Mouse (Mus musculus): ENCODE data around the gene Rubcn. TPM values are rescaled to one million over a fixed set of nuclear protein-coding genes. Genes with fewer than 3 reads are reported as not detected.

The Rubcn gene
- polyA plus RNA-seq, 1 experiment from 2014 or later: 20.3 TPM

DNA sequence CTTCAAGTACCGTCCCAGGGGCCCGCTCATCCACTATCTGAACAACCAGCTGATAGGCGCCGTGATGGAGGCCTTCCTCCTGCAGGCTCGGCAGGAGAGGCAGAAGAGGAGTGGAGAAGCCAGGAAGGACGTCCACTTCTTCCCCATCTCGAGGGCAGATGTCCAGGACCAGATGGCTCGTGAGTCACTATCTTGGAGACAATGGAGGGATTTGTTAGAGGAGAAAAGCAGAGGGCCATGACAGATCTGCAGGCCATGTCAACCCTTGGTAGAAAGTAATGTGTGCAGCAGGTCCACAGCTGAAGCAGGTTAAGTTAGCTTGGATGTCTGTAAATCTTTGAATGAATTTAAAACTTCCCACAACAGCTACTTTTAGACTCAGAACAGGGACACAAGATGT is 98.6 kb downstream of the Rubcn start:
- H3K27ac ChIP-seq (replicated peaks; ENCODE audit: low read depth, low read length): no peak overlapping the region
- DNase-seq (ENCODE audit: low spot score): no peak
- no peaks in the 10 kb centered on the region for H3K27me3 ChIP-seq (replicated peaks; ENCODE audit: control insufficient read depth, insufficient read depth, low read length)
- no peaks in the 10 kb centered on the region for H3K9me3 ChIP-seq (ENCODE audit: control insufficient read depth, low read length)
- no peak overlapping the region for H3K9ac ChIP-seq (ENCODE audit: low read depth, low read length)
- H3K36me3 ChIP-seq (ENCODE audit: control insufficient read depth, insufficient read depth, low read length): no peaks in the 10 kb centered on the region
- no peak overlapping the region for H3K4me3 ChIP-seq (ENCODE audit: low read depth, low read length)
- no peak overlapping the region for H3K4me2 ChIP-seq (ENCODE audit: low read depth, low read length)
- H3K4me1 ChIP-seq (ENCODE audit: control insufficient read depth, insufficient read depth, low read length): no peaks in the 10 kb centered on the region
- ATAC-seq (ENCODE audit: low read depth): no peak
- WGBS: 56% methylated on average over 8 of the region's 8 CpGs

DNA sequence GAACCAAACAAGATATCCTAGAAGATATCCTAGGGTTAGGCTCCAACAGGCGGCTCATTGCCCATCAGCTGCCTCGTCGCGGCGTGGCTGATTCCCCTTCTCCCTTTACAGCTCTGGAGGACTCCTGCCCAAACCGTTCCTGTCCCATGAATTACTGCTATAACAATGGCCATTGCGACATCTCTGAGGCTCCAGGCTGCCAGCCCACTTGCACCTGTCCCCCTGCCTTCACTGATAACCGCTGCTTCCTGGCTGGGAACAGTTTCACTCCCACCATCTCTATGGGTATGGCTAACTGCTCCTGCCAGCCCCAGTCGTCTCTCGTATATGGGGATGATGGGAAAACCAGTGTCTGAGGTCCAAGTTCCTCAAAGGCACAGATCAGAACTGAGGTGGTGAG is 100.9 kb downstream of the Rubcn start:
- ATAC-seq (ENCODE audit: low read depth): no peak
- no peak for DNase-seq (ENCODE audit: low spot score)
- no peak overlapping the region for H3K4me2 ChIP-seq (ENCODE audit: low read depth, low read length)
- no peaks in the 10 kb centered on the region for H3K36me3 ChIP-seq (ENCODE audit: control insufficient read depth, insufficient read depth, low read length)
- no peaks in the 10 kb centered on the region for H3K9me3 ChIP-seq (ENCODE audit: control insufficient read depth, low read length)
- WGBS: 79% methylated on average over 10 of the region's 10 CpGs
- no peak overlapping the region for H3K27ac ChIP-seq (replicated peaks; ENCODE audit: low read depth, low read length)
- no peak overlapping the region for H3K9ac ChIP-seq (ENCODE audit: low read depth, low read length)
- H3K4me1 ChIP-seq (ENCODE audit: control insufficient read depth, insufficient read depth, low read length): no peaks in the 10 kb centered on the region
- no peak overlapping the region for H3K4me3 ChIP-seq (ENCODE audit: low read depth, low read length)
- no peaks in the 10 kb centered on the region for H3K27me3 ChIP-seq (replicated peaks; ENCODE audit: control insufficient read depth, insufficient read depth, low read length)

Other genes starting within 250 kb of the Rubcn start
- gene Tnk2, start 233.9 kb downstream of the Rubcn start, polyA plus RNA-seq (2014; fragmentation: Nextera tagmentation; extraction: Ambion mirVana): 14.6 and 14.8 TPM in 2 replicates
- 1.6 and 1.8 TPM in 2 replicates for gene Muc4, start 141.9 kb downstream of the Rubcn start, polyA plus RNA-seq (2014; fragmentation: Nextera tagmentation; extraction: Ambion mirVana)
- gene Muc20, start 80.3 kb downstream of the Rubcn start, polyA plus RNA-seq (2014; fragmentation: Nextera tagmentation; extraction: Ambion mirVana): 0.43 and 0.79 TPM in 2 replicates
- not detected in 2 replicates for gene Smbd1, start 67.3 kb downstream of the Rubcn start, polyA plus RNA-seq (2014; fragmentation: Nextera tagmentation; extraction: Ambion mirVana)
- 136 and 141 TPM in 2 replicates for gene Fyttd1, start 266 bp downstream of the Rubcn start, polyA plus RNA-seq (2014; fragmentation: Nextera tagmentation; extraction: Ambion mirVana)
- 23.5 and 25.3 TPM in 2 replicates for gene Lrch3, start 36.3 kb upstream of the Rubcn start, polyA plus RNA-seq (2014; fragmentation: Nextera tagmentation; extraction: Ambion mirVana)
- 3.1 and 7.4 TPM in 2 replicates for gene Iqcg, start 178.5 kb upstream of the Rubcn start, polyA plus RNA-seq (2014; fragmentation: Nextera tagmentation; extraction: Ambion mirVana)
- 940 and 1,079 TPM in 2 replicates for gene Rpl35a, start 178.7 kb upstream of the Rubcn start, polyA plus RNA-seq (2014; fragmentation: Nextera tagmentation; extraction: Ambion mirVana)
- 2.3 and 2.5 TPM in 2 replicates for gene Lmln, start 184.8 kb upstream of the Rubcn start, polyA plus RNA-seq (2014; fragmentation: Nextera tagmentation; extraction: Ambion mirVana)

Measured in embryonic facial prominence, embryonic 14.5 days (tissue).